Mouse (Mus musculus) frontal cortex, postnatal 10 days (tissue): ENCODE data around the gene Adam26a.
"Not testable (repeated sequence)": the region's sequence is repeated elsewhere in the genome, so short reads cannot be mapped to it uniquely, and the experiment has no call there.

ENCODE experiments used
- DNase-seq, 2 experiments: peaks; one replicate each; pipeline ENCODE4 v3.0.0; 2022; ENCODE audit warnings: low spot score in 2 of 2, mixed read lengths in 1 of 2

The Adam26a gene

GRCm38 (mm10) chr8:43576607-43577006, at the start of gene Adam26a:
Gene Adam26a, minus strand, starts transcription at chr8:43576707.
- not testable (repeated sequence) for DNase-seq

GRCm38 (mm10) chr8:43616046-43616445, 39.5 kb upstream of the Adam26a start:
- no peak for DNase-seq

- not testable (repeated sequence) for DNase-seq
Observed at GRCm38 (mm10) chr8:43603657-43604056, 27.1 kb upstream of the Adam26a start.

- DNase-seq, result not testable (repeated sequence)
Observed at GRCm38 (mm10) chr8:43603166-43603565, 26.7 kb upstream of the Adam26a start.

DNA sequence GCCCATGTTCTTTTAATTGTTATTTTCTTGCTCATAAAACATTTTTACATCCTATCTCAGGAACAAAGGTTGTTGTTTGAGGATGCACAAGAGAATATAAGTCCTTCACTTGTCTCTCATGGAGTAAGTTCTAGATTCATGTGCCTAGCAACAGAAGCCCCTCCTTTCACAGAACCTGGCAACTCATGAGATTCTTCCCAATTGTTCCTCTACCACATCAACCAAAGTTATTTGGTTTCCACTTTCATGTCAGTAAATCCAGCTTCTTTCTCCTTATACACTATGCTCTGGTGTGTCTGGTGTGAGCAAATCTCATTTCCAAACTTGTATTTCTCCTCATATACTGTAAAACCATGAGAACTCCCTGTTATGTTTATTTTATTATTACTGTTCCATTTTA, 48.5 kb downstream of the Adam26a start, which contains the start of gene Adam26b:
TSS of gene Adam26b (minus strand) at position 101 of the 400 bp plus-strand sequence.
- DNase-seq, result not testable (repeated sequence)
